Mouse (Mus musculus): Measurements from ENCODE around the gene Il20ra. TPM values are rescaled to one million over a fixed set of nuclear protein-coding genes. Genes with fewer than 3 reads are reported as not detected.

The Il20ra gene
- 0.06 and 0.20 TPM in 2 replicates for polyA plus RNA-seq (2016; fragmentation: Nextera tagmentation; extraction: Ambion mirVana)

DNA sequence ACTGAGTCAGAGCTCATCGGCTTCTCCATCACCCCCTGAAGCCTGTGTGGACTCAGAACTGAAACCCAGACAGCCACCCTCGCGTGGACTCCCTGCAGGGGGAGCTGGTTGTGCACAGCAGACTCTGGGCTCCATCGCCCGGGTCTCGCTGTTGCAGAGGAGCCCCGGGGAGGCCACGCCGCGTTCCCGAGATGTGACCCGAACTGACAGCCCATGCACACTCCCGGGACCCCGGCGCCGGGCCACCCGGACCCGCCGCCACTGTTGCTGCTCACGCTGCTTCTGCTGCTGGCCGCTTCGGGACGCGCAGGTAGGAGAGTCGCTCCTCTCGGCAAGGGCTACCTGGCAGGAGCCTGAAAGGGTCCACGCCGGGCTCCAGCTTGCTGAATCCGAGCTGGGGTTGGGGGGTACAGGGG lies at the start of gene Il20ra:
Gene Il20ra, plus strand, starts transcription at position 150 of the 416 bp plus-strand sequence.
- DNase-seq (ENCODE audit: low spot score) = peak; percentile 72
- H3K36me3 ChIP-seq = no peaks in the 10 kb centered on the region
- WGBS = 3% methylated on average over 29 of the region's 29 CpGs
- H3K9me3 ChIP-seq (replicated peaks) = no peaks in the 10 kb centered on the region
- H3K27me3 ChIP-seq (ENCODE audit: low read depth, poor library complexity, severe bottlenecking) = peaks cover 38% of the 10 kb centered on the region
- H3K27ac ChIP-seq = peak within 1 kb of the TSS; percentile 46; the same call in 1 of the 2 replicates
- peak within 1 kb of the TSS; percentile 59 for H3K4me3 ChIP-seq
- peaks cover 9% of the 10 kb centered on the region for H3K4me1 ChIP-seq

DNA sequence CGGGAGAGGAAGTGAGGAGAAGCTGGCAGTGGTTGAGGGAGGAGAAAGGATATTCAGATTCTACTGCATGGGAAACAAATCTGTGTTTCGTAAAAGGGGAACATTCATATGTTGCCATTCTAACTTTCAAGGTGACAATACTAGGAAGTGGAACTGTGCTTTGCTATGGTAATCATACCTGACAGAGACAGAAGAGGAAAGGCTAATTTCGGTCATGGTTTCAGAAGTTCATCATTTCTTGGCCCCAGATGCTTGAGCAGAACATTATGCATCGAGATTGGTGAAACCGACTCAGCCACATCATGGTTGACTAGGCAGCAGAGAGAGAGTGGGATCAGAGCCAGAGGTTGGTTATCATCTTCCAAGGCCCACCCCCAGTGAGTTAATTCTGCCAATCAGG lies 43.4 kb upstream of the Il20ra start:
- Histone ChIP-seq H3K27ac (no peak overlapping the region), H3K4me3 (no peak overlapping the region), H3K27me3 (ENCODE audit: low read depth, poor library complexity, severe bottlenecking) (no peaks in the 10 kb centered on the region), H3K36me3 (no peaks in the 10 kb centered on the region), H3K9me3 (replicated peaks) (no peaks in the 10 kb centered on the region), H3K4me1 (no peaks in the 10 kb centered on the region)
- no peak for DNase-seq (ENCODE audit: low spot score)
- 89% methylated on average over 5 of the region's 5 CpGs for WGBS

DNA sequence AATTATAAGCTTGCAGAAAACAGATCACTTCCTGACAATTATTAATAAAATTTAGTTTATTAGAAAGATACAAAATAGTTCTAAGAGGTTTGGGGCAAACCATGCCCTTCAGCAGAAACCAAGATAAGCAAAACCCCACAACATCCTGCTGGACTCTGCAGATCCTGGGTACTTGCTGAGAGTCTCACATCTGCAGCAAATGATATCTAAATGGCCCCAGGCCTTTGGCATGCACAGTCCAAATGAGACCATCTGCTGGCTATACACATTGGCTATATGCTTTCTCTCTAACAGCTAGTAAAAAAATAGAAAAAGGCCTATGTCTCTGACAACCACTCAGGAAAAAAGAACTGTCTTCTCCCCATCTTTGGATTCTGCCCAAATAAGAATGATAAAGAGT lies 40.4 kb upstream of the Il20ra start:
- Histone ChIP-seq H3K4me1 (no peaks in the 10 kb centered on the region), H3K9me3 (replicated peaks) (no peaks in the 10 kb centered on the region), H3K27me3 (ENCODE audit: low read depth, poor library complexity, severe bottlenecking) (no peaks in the 10 kb centered on the region), H3K27ac (no peak overlapping the region), H3K36me3 (no peaks in the 10 kb centered on the region), H3K4me3 (no peak overlapping the region)
- DNase-seq (ENCODE audit: low spot score) = no peak

DNA sequence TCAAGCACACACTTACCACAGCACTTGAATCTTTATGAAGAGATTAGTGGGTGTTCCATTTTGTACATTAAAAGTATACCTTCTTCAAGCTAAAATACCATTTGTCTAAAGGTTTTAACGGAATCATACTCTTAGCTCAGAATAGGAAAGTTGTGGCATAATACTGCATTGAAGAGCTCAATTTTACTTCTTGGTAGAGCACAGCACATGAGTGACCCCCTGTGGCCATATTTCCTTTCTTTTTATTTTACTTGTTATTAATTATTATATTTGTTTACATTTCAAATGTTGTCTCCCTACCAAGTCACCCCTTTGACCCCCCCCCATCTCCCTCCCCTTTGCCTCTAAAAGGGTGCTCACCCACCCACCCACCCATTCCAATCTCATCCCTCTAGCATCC lies 39.2 kb upstream of the Il20ra start:
- Histone ChIP-seq H3K4me1 (no peaks in the 10 kb centered on the region), H3K4me3 (no peak overlapping the region), H3K36me3 (no peaks in the 10 kb centered on the region), H3K27me3 (ENCODE audit: low read depth, poor library complexity, severe bottlenecking) (no peaks in the 10 kb centered on the region), H3K9me3 (replicated peaks) (no peaks in the 10 kb centered on the region), H3K27ac (no peak overlapping the region)
- no peak for DNase-seq (ENCODE audit: low spot score)
- 85% methylated on average over 1 of the region's 1 CpGs for WGBS

- no peak overlapping the region for H3K27ac ChIP-seq
Measured at GRCm38 (mm10) chr10:19687686-19688085, 24.7 kb upstream of the Il20ra start.

GRCm38 (mm10) chr10:19691287-19691686 lies 21.1 kb upstream of the Il20ra start:
- H3K4me1 ChIP-seq = no peaks in the 10 kb centered on the region
- H3K4me3 ChIP-seq = no peak overlapping the region
- WGBS = 71% methylated on average over 3 of the region's 3 CpGs
- H3K36me3 ChIP-seq = no peaks in the 10 kb centered on the region
- DNase-seq (ENCODE audit: low spot score) = no peak
- no peaks in the 10 kb centered on the region for H3K27me3 ChIP-seq (ENCODE audit: low read depth, poor library complexity, severe bottlenecking)
- H3K9me3 ChIP-seq (replicated peaks) = no peaks in the 10 kb centered on the region
- H3K27ac ChIP-seq = no peak overlapping the region

More at GRCm38 (mm10) chr10:19687686-19688085, 24.7 kb upstream of the Il20ra start:
- Histone ChIP-seq H3K27me3 (ENCODE audit: low read depth, poor library complexity, severe bottlenecking) (no peaks in the 10 kb centered on the region), H3K4me1 (no peaks in the 10 kb centered on the region), H3K4me3 (no peak overlapping the region), H3K9me3 (replicated peaks) (no peaks in the 10 kb centered on the region), H3K36me3 (no peaks in the 10 kb centered on the region)
- no peak for DNase-seq (ENCODE audit: low spot score)
- WGBS = 87% methylated on average over 3 of the region's 3 CpGs

- Histone ChIP-seq H3K27ac (no peak overlapping the region), H3K36me3 (no peaks in the 10 kb centered on the region), H3K27me3 (ENCODE audit: low read depth, poor library complexity, severe bottlenecking) (no peaks in the 10 kb centered on the region), H3K4me3 (no peak overlapping the region), H3K9me3 (replicated peaks) (no peaks in the 10 kb centered on the region), H3K4me1 (no peaks in the 10 kb centered on the region)
- WGBS = 66% methylated on average over 13 of the region's 13 CpGs
- no peak for DNase-seq (ENCODE audit: low spot score)
Measured at GRCm38 (mm10) chr10:19691771-19692170, 20.6 kb upstream of the Il20ra start.

DNA sequence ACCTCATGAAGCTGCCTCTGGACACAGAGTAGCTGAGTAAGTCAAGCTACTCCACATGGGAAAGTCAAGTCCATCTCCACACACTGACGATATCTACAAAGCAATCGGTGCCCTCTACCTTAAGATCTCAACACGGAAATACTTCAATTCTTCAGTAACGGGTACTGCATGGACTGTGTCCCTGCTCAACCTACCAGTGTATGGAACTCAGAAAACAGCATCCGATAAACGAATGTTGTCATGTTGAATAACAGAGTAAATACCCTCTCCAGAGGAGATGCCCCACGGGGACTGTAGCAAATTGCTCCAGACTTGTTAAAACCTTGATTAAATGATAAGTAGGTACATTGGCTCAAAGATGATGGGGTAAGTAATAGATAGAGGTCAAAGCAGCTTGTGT lies 20.0 kb upstream of the Il20ra start:
- no peak for DNase-seq (ENCODE audit: low spot score)
- Histone ChIP-seq H3K4me3 (no peak overlapping the region), H3K36me3 (no peaks in the 10 kb centered on the region), H3K27me3 (ENCODE audit: low read depth, poor library complexity, severe bottlenecking) (no peaks in the 10 kb centered on the region), H3K4me1 (no peaks in the 10 kb centered on the region), H3K9me3 (replicated peaks) (no peaks in the 10 kb centered on the region), H3K27ac (no peak overlapping the region)
- WGBS = 94% methylated on average over 7 of the region's 7 CpGs

DNA sequence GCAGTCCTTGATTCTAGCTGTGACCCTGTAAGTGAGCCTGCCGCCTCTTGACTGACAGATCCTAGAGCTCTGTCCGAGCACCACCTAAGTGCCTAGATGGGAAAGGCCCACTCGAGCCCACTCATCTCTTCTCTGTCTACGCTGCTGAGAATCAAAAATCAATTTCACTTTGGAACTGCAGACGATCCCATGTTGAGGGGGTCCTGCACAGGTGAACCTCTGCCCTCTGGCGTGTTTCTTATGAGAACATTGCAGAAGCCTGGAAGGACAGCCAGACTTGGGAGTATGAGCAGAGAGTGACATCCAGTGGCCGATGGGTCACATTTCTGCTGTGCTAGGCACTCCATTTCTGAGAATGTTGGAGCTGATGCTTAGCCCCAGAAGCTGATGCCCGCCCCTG lies 19.4 kb upstream of the Il20ra start:
- H3K4me3 ChIP-seq = no peak overlapping the region
- 66% methylated on average over 8 of the region's 8 CpGs for WGBS
- H3K36me3 ChIP-seq = no peaks in the 10 kb centered on the region
- H3K9me3 ChIP-seq (replicated peaks) = no peaks in the 10 kb centered on the region
- no peak overlapping the region for H3K27ac ChIP-seq
- H3K27me3 ChIP-seq (ENCODE audit: low read depth, poor library complexity, severe bottlenecking) = no peaks in the 10 kb centered on the region
- peak; percentile 51 for DNase-seq (ENCODE audit: low spot score)
- no peaks in the 10 kb centered on the region for H3K4me1 ChIP-seq

DNA sequence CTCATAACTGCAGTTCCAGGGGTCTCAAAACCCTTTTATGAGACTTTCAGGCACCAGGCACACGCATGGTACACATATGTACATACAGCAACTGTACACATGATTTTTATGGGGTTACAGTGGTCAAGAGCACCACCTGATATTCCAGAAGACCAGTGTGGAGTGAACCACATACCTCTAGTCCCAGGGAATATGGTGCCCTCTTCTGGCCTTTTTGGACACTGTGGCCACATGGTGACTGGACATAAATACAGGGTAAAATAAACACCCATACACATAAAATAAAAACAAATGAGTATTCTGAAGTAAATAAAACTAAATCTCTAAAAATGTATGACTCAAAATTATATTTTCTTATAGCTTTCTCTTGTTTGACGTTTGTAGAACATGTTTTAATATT lies 18.7 kb upstream of the Il20ra start:
- no peaks in the 10 kb centered on the region for H3K36me3 ChIP-seq
- H3K9me3 ChIP-seq (replicated peaks) = no peaks in the 10 kb centered on the region
- WGBS = 69% methylated on average over 2 of the region's 2 CpGs
- H3K4me3 ChIP-seq = no peak overlapping the region
- no peaks in the 10 kb centered on the region for H3K4me1 ChIP-seq
- H3K27me3 ChIP-seq (ENCODE audit: low read depth, poor library complexity, severe bottlenecking) = no peaks in the 10 kb centered on the region
- DNase-seq (ENCODE audit: low spot score) = no peak
- no peak overlapping the region for H3K27ac ChIP-seq

DNA sequence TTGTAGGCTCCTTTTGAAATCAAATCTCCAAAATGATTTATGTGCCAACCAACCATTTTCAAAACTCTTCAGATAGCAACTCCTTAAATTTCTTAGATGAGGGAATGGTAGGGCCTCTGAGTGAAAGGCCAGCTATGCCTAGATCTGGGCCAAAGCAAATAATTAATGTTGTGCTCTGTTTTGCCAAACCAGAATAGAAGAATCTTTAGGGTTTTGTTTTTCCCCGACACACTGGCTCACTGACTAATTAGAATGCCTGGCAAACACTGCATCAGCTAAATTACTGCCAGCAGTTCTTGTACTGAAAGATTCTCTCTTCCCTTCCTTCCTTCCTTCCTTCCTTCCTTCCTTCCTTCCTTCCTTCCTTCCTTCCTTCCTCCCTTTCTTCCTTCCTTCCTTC lies 13.0 kb upstream of the Il20ra start:
- H3K27me3 ChIP-seq (ENCODE audit: low read depth, poor library complexity, severe bottlenecking) = no peaks in the 10 kb centered on the region
- H3K9me3 ChIP-seq (replicated peaks) = no peaks in the 10 kb centered on the region
- H3K36me3 ChIP-seq = no peaks in the 10 kb centered on the region
- 60% methylated on average over 1 of the region's 1 CpGs for WGBS
- DNase-seq (ENCODE audit: low spot score) = no peak
- H3K27ac ChIP-seq = no peak overlapping the region
- H3K4me3 ChIP-seq = no peak overlapping the region
- no peaks in the 10 kb centered on the region for H3K4me1 ChIP-seq

- no peaks in the 10 kb centered on the region for H3K9me3 ChIP-seq (replicated peaks)
- H3K27ac ChIP-seq = no peak overlapping the region
- DNase-seq (ENCODE audit: low spot score) = no peak
- no peaks in the 10 kb centered on the region for H3K4me1 ChIP-seq
- 73% methylated on average over 8 of the region's 8 CpGs for WGBS
- H3K36me3 ChIP-seq = no peaks in the 10 kb centered on the region
- H3K27me3 ChIP-seq (ENCODE audit: low read depth, poor library complexity, severe bottlenecking) = no peaks in the 10 kb centered on the region
- no peak overlapping the region for H3K4me3 ChIP-seq
Measured at GRCm38 (mm10) chr10:19704445-19704844, 7.9 kb upstream of the Il20ra start.

GRCm38 (mm10) chr10:19707768-19708167 lies 4.6 kb upstream of the Il20ra start:
- peaks cover 6% of the 10 kb centered on the region for H3K4me1 ChIP-seq
- no peak overlapping the region for H3K4me3 ChIP-seq
- H3K27ac ChIP-seq = no peak overlapping the region
- DNase-seq (ENCODE audit: low spot score) = no peak
- no peaks in the 10 kb centered on the region for H3K9me3 ChIP-seq (replicated peaks)
- H3K27me3 ChIP-seq (ENCODE audit: low read depth, poor library complexity, severe bottlenecking) = peaks cover 20% of the 10 kb centered on the region
- H3K36me3 ChIP-seq = no peaks in the 10 kb centered on the region
- WGBS = 69% methylated on average over 12 of the region's 12 CpGs

DNA sequence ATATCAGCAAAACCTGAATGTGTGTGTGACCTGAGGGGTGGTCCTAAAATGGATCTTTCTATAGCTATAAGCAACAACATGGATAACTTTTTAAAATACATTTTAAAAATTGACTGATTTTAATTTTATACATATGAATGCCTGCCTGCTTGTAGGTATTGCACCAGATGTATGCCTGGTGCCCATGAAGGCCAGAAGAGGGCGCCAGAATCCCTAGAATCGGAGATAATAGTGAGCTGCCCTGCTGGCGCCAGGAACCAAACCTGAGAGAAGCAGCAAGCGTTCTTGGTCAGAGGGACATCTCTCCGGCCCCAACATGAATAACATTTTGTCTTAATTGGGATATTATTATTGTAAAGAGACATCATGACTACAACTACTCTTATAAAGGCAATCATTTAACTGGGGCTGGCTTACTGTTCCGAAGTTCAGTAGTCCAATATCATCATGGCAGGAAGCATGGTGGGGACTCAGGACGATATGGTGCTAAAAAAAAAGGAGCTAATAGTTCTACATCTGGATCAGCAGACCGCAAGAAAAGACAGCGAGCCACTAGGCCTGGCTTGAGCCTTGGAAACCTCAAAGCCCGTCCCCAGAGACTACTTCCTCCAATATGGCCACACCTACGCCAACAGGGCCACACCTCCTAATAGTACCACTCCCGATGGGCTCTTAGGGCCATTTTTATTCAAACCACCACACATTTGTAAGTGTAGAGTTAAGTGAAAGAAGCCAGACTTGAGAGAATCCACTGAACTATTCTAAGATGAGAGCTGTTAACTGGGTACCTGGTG lies 3.9 kb upstream of the Il20ra start:
- H3K27ac ChIP-seq = no peak overlapping the region
- 57% methylated on average over 12 of the region's 12 CpGs for WGBS
- H3K4me1 ChIP-seq = peaks cover 6% of the 10 kb centered on the region
- no peaks in the 10 kb centered on the region for H3K36me3 ChIP-seq
- peak; percentile 49 for DNase-seq (ENCODE audit: low spot score)
- peaks cover 27% of the 10 kb centered on the region for H3K27me3 ChIP-seq (ENCODE audit: low read depth, poor library complexity, severe bottlenecking)
- no peak overlapping the region for H3K4me3 ChIP-seq
- H3K9me3 ChIP-seq (replicated peaks) = no peaks in the 10 kb centered on the region
